Mouse (Mus musculus): ENCODE results near the gene Cenpa. TPM values are rescaled to one million over a fixed set of nuclear protein-coding genes. Genes with fewer than 3 reads are reported as not detected.
"Not testable (repeated sequence)": the region's sequence is repeated elsewhere in the genome, so short reads cannot be mapped to it uniquely, and the experiment has no call there.

The Cenpa gene
- polyA plus RNA-seq, 1 experiment from 2014 or later: 439 TPM

GRCm38 (mm10) chr5:30669496-30669830, 2.9 kb downstream of the Cenpa start:
- Histone ChIP-seq H3K27me3 (ENCODE audit: poor library complexity, severe bottlenecking) (no peaks in the 10 kb centered on the region), H3K27ac (no peak overlapping the region), H3K36me3 (replicated peaks) (peaks cover 67% of the 10 kb centered on the region), H3K4me1 (peaks cover 31% of the 10 kb centered on the region), H3K4me3 (no peak overlapping the region; the same call in 1 of the 2 replicates), H3K9me3 (no peaks in the 10 kb centered on the region)
- no peak for DNase-seq (ENCODE audit: extremely low spot score, low spot score)
- 92% methylated on average over 3 of the region's 3 CpGs for WGBS

DNA sequence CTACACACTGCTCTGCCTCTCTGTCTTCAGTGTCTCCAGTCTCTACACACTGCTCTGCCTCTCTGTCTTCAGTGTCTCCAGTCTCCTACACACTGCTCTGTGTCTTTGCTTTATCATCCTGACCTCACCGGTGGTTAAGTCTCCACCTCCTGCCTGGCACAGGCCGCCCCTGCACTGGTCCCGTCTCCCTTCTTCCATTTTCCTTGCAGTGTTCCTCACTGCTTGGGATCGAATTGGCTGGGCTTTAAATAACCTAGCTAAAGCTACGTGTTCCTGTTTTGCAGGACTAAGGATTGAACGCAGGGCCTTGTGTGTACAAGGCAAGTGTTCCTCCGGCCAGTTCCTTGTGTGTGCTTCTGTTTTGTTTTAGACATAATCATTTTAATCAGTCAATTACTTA, 3.5 kb downstream of the Cenpa start:
- no peaks in the 10 kb centered on the region for H3K9me3 ChIP-seq
- H3K4me3 ChIP-seq: no peak overlapping the region
- DNase-seq (ENCODE audit: extremely low spot score, low spot score): no peak
- WGBS: 96% methylated on average over 7 of the region's 7 CpGs
- H3K36me3 ChIP-seq (replicated peaks): peaks cover 73% of the 10 kb centered on the region
- no peak overlapping the region for H3K27ac ChIP-seq
- peaks cover 31% of the 10 kb centered on the region for H3K4me1 ChIP-seq
- no peaks in the 10 kb centered on the region for H3K27me3 ChIP-seq (ENCODE audit: poor library complexity, severe bottlenecking)

- Histone ChIP-seq H3K4me3 (no peak overlapping the region), H3K9me3 (no peaks in the 10 kb centered on the region), H3K36me3 (replicated peaks) (peaks cover 97% of the 10 kb centered on the region), H3K27me3 (ENCODE audit: poor library complexity, severe bottlenecking) (no peaks in the 10 kb centered on the region), H3K4me1 (peaks cover 9% of the 10 kb centered on the region), H3K27ac (no peak overlapping the region)
- DNase-seq (ENCODE audit: extremely low spot score, low spot score): no peak
- WGBS: 90% methylated on average over 7 of the region's 7 CpGs
Observed at GRCm38 (mm10) chr5:30674001-30674400, 7.4 kb downstream of the Cenpa start.

GRCm38 (mm10) chr5:30676800-30677199, 10.2 kb downstream of the Cenpa start:
- WGBS: 91% methylated on average over 7 of the region's 7 CpGs
- Histone ChIP-seq H3K27ac (no peak overlapping the region), H3K4me3 (no peak overlapping the region), H3K4me1 (no peaks in the 10 kb centered on the region), H3K9me3 (no peaks in the 10 kb centered on the region), H3K27me3 (ENCODE audit: poor library complexity, severe bottlenecking) (no peaks in the 10 kb centered on the region), H3K36me3 (replicated peaks) (peaks cover 70% of the 10 kb centered on the region)
- DNase-seq (ENCODE audit: extremely low spot score, low spot score): no peak

DNA sequence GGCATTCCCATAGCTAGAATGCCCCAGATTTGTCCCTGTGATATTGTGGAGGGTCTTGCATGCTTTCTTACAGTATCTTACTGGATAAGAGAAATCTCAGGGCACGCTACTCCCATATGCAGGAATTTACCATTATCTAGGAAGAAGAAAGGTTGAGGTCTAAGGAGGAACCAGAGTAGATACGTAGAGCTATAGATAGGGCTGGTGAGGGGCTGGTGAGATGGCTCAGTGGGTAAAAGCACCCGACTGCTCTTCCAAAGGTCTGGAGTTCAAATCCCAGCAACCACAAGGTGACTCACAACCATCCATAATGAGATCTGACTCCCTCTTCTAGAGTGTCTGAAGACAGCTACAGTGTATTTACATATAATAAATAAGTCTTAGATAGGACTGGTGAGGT, 11.5 kb downstream of the Cenpa start:
- not testable (repeated sequence) for DNase-seq (ENCODE audit: extremely low spot score, low spot score); H3K4me1 ChIP-seq; H3K4me3 ChIP-seq; H3K27me3 ChIP-seq (ENCODE audit: poor library complexity, severe bottlenecking); H3K9me3 ChIP-seq; H3K27ac ChIP-seq
- 94% methylated on average over 3 of the region's 3 CpGs for WGBS
- H3K36me3 ChIP-seq (replicated peaks): peaks cover 57% of the 10 kb centered on the region

DNA sequence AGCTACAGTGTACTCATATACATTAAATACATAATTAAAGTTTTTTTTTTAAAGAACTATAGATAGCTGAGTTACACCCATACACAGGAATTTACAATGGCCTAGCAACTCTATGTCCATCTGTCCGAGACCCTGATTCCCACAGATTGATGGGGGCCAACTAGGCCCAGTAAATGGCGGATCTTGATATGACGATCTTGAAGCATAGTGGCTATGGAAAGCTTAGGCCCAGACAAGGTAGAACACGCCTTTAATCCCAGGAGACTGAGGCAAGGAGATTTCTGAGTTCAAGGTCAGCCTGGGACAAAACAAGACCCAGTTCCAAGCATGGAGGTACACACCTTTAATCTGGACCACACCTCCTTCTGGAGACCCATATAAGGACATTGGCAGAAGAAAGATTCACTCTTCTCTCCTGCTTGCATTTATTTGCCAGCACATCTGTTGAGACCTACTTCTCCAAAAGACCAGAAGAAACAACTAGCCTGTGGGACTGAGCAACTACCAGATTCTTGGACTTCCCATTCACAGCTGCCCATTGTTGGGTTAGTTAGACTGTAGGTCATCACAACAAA, 12.2 kb downstream of the Cenpa start:
- WGBS: 94% methylated on average over 4 of the region's 4 CpGs
- peaks cover 50% of the 10 kb centered on the region for H3K36me3 ChIP-seq (replicated peaks)
- no peak for DNase-seq (ENCODE audit: extremely low spot score, low spot score)

GRCm38 (mm10) chr5:30679593-30679992, 13.0 kb downstream of the Cenpa start:
- 83% methylated on average over 5 of the region's 5 CpGs for WGBS
- Histone ChIP-seq H3K9me3 (no peaks in the 10 kb centered on the region), H3K36me3 (replicated peaks) (peaks cover 42% of the 10 kb centered on the region), H3K4me3 (no peak overlapping the region), H3K27me3 (ENCODE audit: poor library complexity, severe bottlenecking) (no peaks in the 10 kb centered on the region), H3K27ac (no peak overlapping the region), H3K4me1 (no peaks in the 10 kb centered on the region)
- DNase-seq (ENCODE audit: extremely low spot score, low spot score): no peak

More for the DNA sequence above, 12.2 kb downstream of the Cenpa start:
- H3K4me3 ChIP-seq: no peak overlapping the region
- H3K9me3 ChIP-seq: no peaks in the 10 kb centered on the region
- H3K27ac ChIP-seq: no peak overlapping the region
- no peaks in the 10 kb centered on the region for H3K27me3 ChIP-seq (ENCODE audit: poor library complexity, severe bottlenecking)
- H3K4me1 ChIP-seq: no peaks in the 10 kb centered on the region

GRCm38 (mm10) chr5:30681970-30682369, 15.4 kb downstream of the Cenpa start:
- H3K9me3 ChIP-seq: no peaks in the 10 kb centered on the region
- no peaks in the 10 kb centered on the region for H3K27me3 ChIP-seq (ENCODE audit: poor library complexity, severe bottlenecking)
- H3K4me3 ChIP-seq: no peak overlapping the region
- peaks cover 18% of the 10 kb centered on the region for H3K36me3 ChIP-seq (replicated peaks)
- no peak for DNase-seq (ENCODE audit: extremely low spot score, low spot score)
- no peak overlapping the region for H3K27ac ChIP-seq
- H3K4me1 ChIP-seq: no peaks in the 10 kb centered on the region
- WGBS: 84% methylated on average over 5 of the region's 5 CpGs

GRCm38 (mm10) chr5:30682967-30683600, 16.5 kb downstream of the Cenpa start:
- DNase-seq (ENCODE audit: extremely low spot score, low spot score): no peak
- Histone ChIP-seq H3K4me1 (no peaks in the 10 kb centered on the region), H3K4me3 (no peak overlapping the region), H3K27ac (no peak overlapping the region), H3K27me3 (ENCODE audit: poor library complexity, severe bottlenecking) (no peaks in the 10 kb centered on the region), H3K36me3 (replicated peaks) (peaks cover 10% of the 10 kb centered on the region), H3K9me3 (no peaks in the 10 kb centered on the region)

GRCm38 (mm10) chr5:30683993-30684392, 17.4 kb downstream of the Cenpa start:
- Histone ChIP-seq H3K36me3 (replicated peaks) (peaks cover under 1% of the 10 kb centered on the region), H3K27me3 (ENCODE audit: poor library complexity, severe bottlenecking) (no peaks in the 10 kb centered on the region), H3K4me3 (no peak overlapping the region), H3K9me3 (no peaks in the 10 kb centered on the region), H3K27ac (no peak overlapping the region), H3K4me1 (no peaks in the 10 kb centered on the region)
- 75% methylated on average over 3 of the region's 3 CpGs for WGBS
- no peak for DNase-seq (ENCODE audit: extremely low spot score, low spot score)

DNA sequence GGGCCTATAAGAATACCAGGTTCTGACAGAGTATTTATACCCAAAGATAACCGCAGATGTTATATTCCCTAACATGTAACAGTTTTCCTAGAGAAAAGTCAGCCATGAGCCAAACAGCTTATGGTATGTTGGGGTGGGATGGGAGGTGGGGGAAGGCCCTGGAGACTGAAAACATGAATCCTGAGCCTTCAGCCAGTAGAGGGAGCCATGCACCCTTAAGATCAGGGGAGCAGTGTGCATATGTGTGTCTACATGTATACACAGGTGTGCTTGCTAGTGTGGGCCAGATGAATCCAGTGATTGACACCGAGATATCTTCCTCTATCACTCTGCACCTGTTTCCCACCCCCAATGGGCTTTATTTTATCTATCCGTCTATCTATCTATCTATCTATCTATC, 20.2 kb downstream of the Cenpa start:
- Histone ChIP-seq H3K9me3 (no peaks in the 10 kb centered on the region), H3K27ac (no peak overlapping the region), H3K36me3 (replicated peaks) (no peaks in the 10 kb centered on the region), H3K27me3 (ENCODE audit: poor library complexity, severe bottlenecking) (no peaks in the 10 kb centered on the region), H3K4me1 (peaks cover 4% of the 10 kb centered on the region; the same call in 1 of the 2 replicates), H3K4me3 (no peak overlapping the region)
- DNase-seq (ENCODE audit: extremely low spot score, low spot score): no peak
- WGBS: 74% methylated on average over 3 of the region's 3 CpGs

- Histone ChIP-seq H3K36me3 (replicated peaks) (no peaks in the 10 kb centered on the region), H3K9me3 (no peaks in the 10 kb centered on the region), H3K27me3 (ENCODE audit: poor library complexity, severe bottlenecking) (peaks cover 13% of the 10 kb centered on the region; the same call in 1 of the 2 replicates), H3K27ac (no peak overlapping the region), H3K4me1 (peaks cover 10% of the 10 kb centered on the region), H3K4me3 (no peak overlapping the region)
- WGBS: 89% methylated on average over 8 of the region's 8 CpGs
- DNase-seq (ENCODE audit: extremely low spot score, low spot score): no peak
Observed at GRCm38 (mm10) chr5:30700361-30701000, 33.9 kb downstream of the Cenpa start.

- WGBS: 45% methylated on average over 4 of the region's 4 CpGs
- H3K4me1 ChIP-seq; H3K9me3 ChIP-seq; DNase-seq (ENCODE audit: extremely low spot score, low spot score); H3K36me3 ChIP-seq (replicated peaks); H3K4me3 ChIP-seq: not testable (repeated sequence)
- H3K27me3 ChIP-seq (ENCODE audit: poor library complexity, severe bottlenecking): peaks cover 22% of the 10 kb centered on the region
- H3K27ac ChIP-seq: peak overlapping the region; percentile 71
Observed at GRCm38 (mm10) chr5:30701373-30701772, 34.8 kb downstream of the Cenpa start.

Measured in forebrain, embryonic 10.5 days (tissue).